In the genomic region with DNA sequence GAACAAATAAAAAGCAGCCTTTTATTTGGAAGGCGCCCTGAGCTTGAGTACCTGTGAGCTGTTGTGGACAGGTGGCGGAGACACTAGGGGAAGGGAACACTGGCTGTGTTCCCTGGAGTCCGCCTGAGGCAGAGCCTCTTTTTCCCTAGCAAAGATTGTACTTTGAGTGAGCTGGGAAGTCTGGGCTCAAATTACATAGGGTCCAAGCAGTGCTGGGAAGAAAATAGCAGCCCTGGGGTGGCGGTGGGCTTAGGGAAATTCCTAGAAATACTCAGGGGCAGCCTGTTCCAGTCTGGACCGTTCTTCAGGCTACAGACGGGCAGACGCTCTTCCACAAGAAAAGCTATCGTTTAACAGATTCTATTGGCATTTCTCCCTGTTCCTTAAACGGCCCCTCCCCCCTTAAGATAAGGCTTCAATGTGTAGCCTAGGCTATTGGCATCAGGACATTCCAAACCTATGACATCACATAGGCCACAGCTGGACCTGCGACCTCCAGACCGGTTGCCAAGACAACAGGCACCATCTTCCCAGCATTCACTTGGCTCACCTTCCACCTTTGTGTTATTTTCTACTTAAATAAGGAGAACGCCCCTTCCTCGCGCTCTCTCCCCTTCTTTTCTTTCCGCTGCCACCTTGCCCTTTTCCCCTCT, we compare ENCODE assay signal across 8 mouse cellular contexts. TPM values are rescaled to one million over a fixed set of nuclear protein-coding genes. Genes with fewer than 3 reads are reported as not detected.
DNase-seq lines count a peak whose midpoint lies in the region; ATAC-seq lines count a peak whose summit lies in the region.

No protein-coding gene starts in this region.

- no peaks in the 10 kb centered on the region for H3K27me3 ChIP-seq in heart, embryonic 13.5 days (replicated peaks)

- 5% methylated on average over 15 of the region's 15 CpGs for WGBS in heart, embryonic 13.5 days

- peak; percentile 44; the same call in 1 of the 2 replicates for ATAC-seq in heart, embryonic 13.5 days (ENCODE audit: extremely low read depth, insufficient number of reproducible peaks, low FRiP score, low TSS enrichment)

- H3K9me3 ChIP-seq in heart, embryonic 13.5 days, result no peaks in the 10 kb centered on the region

- peak overlapping the region; percentile 56 for H3K4me3 ChIP-seq in heart, embryonic 13.5 days

- intact Hi-C loops in left cerebral cortex, postnatal 25 days (cut with DNase I), result loop anchor here (2.0 kb wide), 1 partner anchor 37 kb away; no protein-coding TSS in a partner anchor

- peak overlapping the region; percentile 83 for H3K4me2 ChIP-seq in heart, embryonic 13.5 days

- peaks cover 34% of the 10 kb centered on the region for H3K4me1 ChIP-seq in heart, embryonic 13.5 days

- H3K27ac ChIP-seq in heart, embryonic 13.5 days (replicated peaks), result peak overlapping the region; percentile 83

- peak overlapping the region; percentile 80 for H3K9ac ChIP-seq in heart, embryonic 13.5 days

- 0 out of 2 replicates have a peak, but pooled peaks cover 2% of the 10 kb centered on the region for H3K36me3 ChIP-seq in heart, embryonic 13.5 days

- peak; percentile 27 to 30 for DNase-seq in cerebellum, adult 18-20 months
- no peak for DNase-seq in cerebellum, adult 9-11 months
- peak; percentile 98 for DNase-seq in ZHBTc4 (ENCODE audit: low read depth, low spot score)
- peak; percentile 69 for DNase-seq in kidney, postnatal 10 days
- DNase-seq in mesoderm, embryonic 11.5 days (ENCODE audit: low read depth, low spot score), result peak; percentile 96
- no peak for DNase-seq in left cerebral cortex, postnatal 25 days (ENCODE audit: low spot score in 2 of 2)
- no peak for DNase-seq in gastrocnemius, adult 18-20 months (ENCODE audit: low spot score)

RNA-seq across cellular contexts. Expression of a gene that starts 31.3 kb away (rescaled TPM):
- polyA plus RNA-seq in heart, embryonic 13.5 days (2015; fragmentation: Nextera tagmentation; extraction: Ambion mirVana), result 3,078 and 3,363 TPM in 2 replicates
- 1,000 to 10,000 TPM; 2,219 to 2,332 TPM for total RNA-seq in left cerebral cortex, postnatal 25 days (2021)
- 100 to 1,000 TPM; 424 to 467 TPM for total RNA-seq in gastrocnemius, adult 18-20 months (2021)

Comparison
In these comparisons a context has a peak if more than half of its experiments do, and no peak if none do; other contexts are left out.
1. DNase-seq: peak in cerebellum, adult 18-20 months (2 of 2), ZHBTc4 (single experiment), kidney, postnatal 10 days (single experiment) and mesoderm, embryonic 11.5 days (single experiment); none in cerebellum, adult 9-11 months (single experiment), left cerebral cortex, postnatal 25 days (0 of 2) and gastrocnemius, adult 18-20 months (single experiment).
2. RNA of a gene that starts 31.3 kb away (total RNA-seq): 2,219 to 2,332 TPM in left cerebral cortex, postnatal 25 days; 424 to 467 TPM in gastrocnemius, adult 18-20 months; every median in the first group is over 4 times any median in the second.